In genomic region chr10:21904151-21904550, GRCm38 (mm10) we compare ENCODE assay signal across 32 mouse cellular contexts.
"Had no signal": no experiment of that assay in that cellular context is flagged by ENCODE, and none has a peak within 500 bp of the region (broad histone marks: within the 10 kb centered on the region; RNA-seq: fewer than 3 reads in every experiment).

No protein-coding gene starts in this region.

- H3K9me3 ChIP-seq: heart, embryonic 10.5 days; heart, embryonic 12.5 days; heart, embryonic 13.5 days; heart, embryonic 15.5 days; hindbrain, embryonic 10.5 days; hindbrain, embryonic 12.5 days; hindbrain, embryonic 13.5 days; hindbrain, embryonic 15.5 days; intestine, embryonic 15.5 days; kidney, embryonic 15.5 days had no signal

- ATAC-seq: hindbrain, embryonic 16.5 days; hindbrain, postnatal 0 days; inflammation-experienced regulatory T-cells, adult 6 months; intestine, embryonic 15.5 days; intestine, embryonic 16.5 days; intestine, postnatal 0 days had no signal

- H3K4me3 ChIP-seq: heart, adult 2 months; heart, embryonic 10.5 days; heart, embryonic 12.5 days; heart, embryonic 13.5 days; heart, embryonic 15.5 days; hindbrain, embryonic 10.5 days; hindbrain, embryonic 12.5 days; hindbrain, embryonic 13.5 days; hindbrain, embryonic 15.5 days; intestine, embryonic 15.5 days; kidney, embryonic 15.5 days; layer of hippocampus, adult 2 months; left cerebral cortex, adult 2 months had no signal

- H3K9ac ChIP-seq: heart, embryonic 12.5 days; heart, embryonic 13.5 days; heart, embryonic 15.5 days; hindbrain, embryonic 12.5 days; hindbrain, embryonic 13.5 days; hindbrain, embryonic 14.5 days; hindbrain, embryonic 15.5 days; intestine, embryonic 15.5 days; kidney, embryonic 15.5 days had no signal

- H3K27ac ChIP-seq: heart, embryonic 10.5 days; heart, embryonic 13.5 days; heart, embryonic 15.5 days; hindbrain, embryonic 10.5 days; hindbrain, embryonic 12.5 days; hindbrain, embryonic 13.5 days; hindbrain, embryonic 14.5 days; hindbrain, embryonic 15.5 days; hindbrain, postnatal 0 days; intestine, embryonic 15.5 days; kidney, embryonic 15.5 days; layer of hippocampus, adult 2 months; left cerebral cortex, adult 2 months had no signal

- H3K27me3 ChIP-seq: heart, embryonic 12.5 days; heart, embryonic 13.5 days; heart, embryonic 15.5 days; hindbrain, embryonic 12.5 days; hindbrain, embryonic 13.5 days; hindbrain, embryonic 15.5 days; intestine, embryonic 15.5 days; kidney, embryonic 15.5 days had no signal

- DNase-seq: heart, adult 2 months; heart, postnatal 10 days; heart, postnatal 14 days; heart, postnatal 36 days; heart, postnatal 4 days; kidney, adult 11 months; kidney, adult 18-20 months; kidney, adult 2 months; kidney, adult 9 months; kidney, postnatal 14 days; kidney, postnatal 25 days; layer of hippocampus, adult 9-11 months; layer of hippocampus, postnatal 36 days had no signal

- H3K36me3 ChIP-seq: heart, embryonic 10.5 days; heart, embryonic 12.5 days; heart, embryonic 13.5 days; heart, embryonic 15.5 days; hindbrain, embryonic 10.5 days; hindbrain, embryonic 12.5 days; hindbrain, embryonic 15.5 days; intestine, embryonic 15.5 days; kidney, embryonic 15.5 days had no signal

- H3K4me1 ChIP-seq: heart, embryonic 10.5 days; heart, embryonic 12.5 days; heart, embryonic 13.5 days; heart, embryonic 15.5 days; hindbrain, embryonic 12.5 days; hindbrain, embryonic 13.5 days; intestine, embryonic 15.5 days had no signal

- H3K4me2 ChIP-seq: heart, embryonic 11.5 days; heart, embryonic 12.5 days; heart, embryonic 13.5 days; heart, embryonic 15.5 days; hindbrain, embryonic 12.5 days; hindbrain, embryonic 13.5 days; hindbrain, embryonic 14.5 days; hindbrain, embryonic 15.5 days; intestine, embryonic 15.5 days; kidney, embryonic 15.5 days had no signal
